Mouse (Mus musculus) urinary bladder, postnatal 25 days (tissue): ENCODE measurements at regions not wholly inside any gene's neighbourhood (a gene's known extent, or its start where the extent isn't known, plus 50 kb on each side); places are given as distances from the start of the nearest gene placed in this dataset.

ENCODE experiments used
- DNase-seq: peaks from one replicate; pipeline ENCODE4 v3.0.0; 2022; ENCODE audit warnings: low spot score

DNA sequence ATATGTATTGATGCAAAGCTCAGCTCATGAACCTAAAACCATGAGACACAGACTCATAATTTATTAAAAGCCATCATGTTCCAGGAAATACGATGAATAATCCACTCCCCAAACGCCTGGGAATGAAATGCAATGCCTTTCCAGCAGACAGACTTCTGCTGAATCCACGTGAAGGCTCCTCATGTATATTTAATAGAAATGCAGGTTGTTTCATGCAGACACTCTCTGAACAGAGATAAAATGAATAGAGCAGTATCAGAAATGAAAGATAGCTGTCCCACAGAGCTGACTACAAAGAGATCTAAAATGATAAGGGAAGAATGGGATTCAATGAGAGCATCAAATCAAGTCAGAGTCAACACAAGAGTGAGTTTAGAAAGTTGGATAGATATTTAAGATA, 376.3 kb upstream of the Lrfn5 start:
- no peak for DNase-seq

GRCm38 (mm10) chr12:61175331-61175730, 347.6 kb upstream of the Lrfn5 start:
- DNase-seq = peak; percentile 3
